Comparison of ENCODE assay signal across 21 mouse cellular contexts in the genomic region with DNA sequence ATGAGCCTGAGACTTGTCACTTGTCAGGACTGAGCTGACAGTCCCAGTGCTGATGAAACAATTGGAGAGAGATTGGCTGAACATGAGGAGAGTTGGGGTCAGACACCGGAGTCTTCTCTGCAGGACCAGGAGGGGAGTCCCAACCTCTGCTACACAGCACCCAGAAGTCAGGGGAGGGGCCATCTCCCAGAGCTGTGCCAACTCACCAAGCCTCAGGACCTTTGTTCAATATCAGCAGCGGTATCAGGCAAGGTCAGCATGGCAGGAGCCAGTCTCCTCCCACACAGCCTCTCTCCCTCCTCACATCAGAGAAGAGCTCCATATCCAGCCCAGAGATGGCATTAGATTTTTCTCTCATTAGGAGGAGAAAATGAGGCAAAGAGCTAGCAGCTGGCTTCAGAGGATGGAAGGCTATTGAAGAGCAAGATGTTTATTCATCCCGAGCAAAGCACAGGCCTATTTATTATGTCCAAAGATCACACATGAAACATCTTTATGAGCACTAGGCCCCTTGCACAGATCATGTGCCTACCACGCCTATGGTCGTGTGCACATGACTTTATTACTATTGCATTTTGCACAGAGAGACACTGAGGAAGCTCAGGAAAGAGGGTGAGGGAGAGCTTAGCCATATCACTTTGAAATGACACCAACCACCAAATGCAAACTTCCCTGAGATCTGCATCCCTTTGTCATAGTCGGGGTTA.
DNase-seq lines count a peak whose midpoint lies in the region; ATAC-seq and TF ChIP-seq lines count a peak whose summit lies in the region.
"Had no signal": no experiment of that assay in that cellular context is flagged by ENCODE, and none has a peak within 500 bp of the region (broad histone marks: within the 10 kb centered on the region; RNA-seq: fewer than 3 reads in every experiment).

No protein-coding gene starts in this region.

- peak; percentile 89 for ATAC-seq in intestine, embryonic 15.5 days
- ATAC-seq in intestine, embryonic 16.5 days, result peak; percentile 92
- peak; percentile 87 for ATAC-seq in intestine, postnatal 0 days
- ATAC-seq in neural tube, embryonic 15.5 days (ENCODE audit: low FRiP score), result no peak
- no peak for ATAC-seq in forebrain, embryonic 13.5 days
- ATAC-seq: activated CD4-positive, CD25-positive, alpha-beta regulatory T cell, adult 4 months; CD4-positive, CD25-positive, alpha-beta regulatory T cell, adult 4 months; Patski had no signal

- 70% methylated on average over 6 of the region's 6 CpGs for WGBS in intestine, embryonic 15.5 days
- WGBS in intestine, embryonic 16.5 days, result 60% methylated on average over 6 of the region's 6 CpGs
- WGBS in intestine, postnatal 0 days, result 42% methylated on average over 6 of the region's 6 CpGs
- WGBS in neural tube, embryonic 15.5 days, result 86% methylated on average over 6 of the region's 6 CpGs
- 88% methylated on average over 6 of the region's 6 CpGs for WGBS in forebrain, embryonic 13.5 days

- no peak for TF ChIP-seq CTCF in intestine, postnatal 0 days (IDR thresholded peaks at IDR 0.05; ENCODE audit: low read depth)

- no peaks in the 10 kb centered on the region for H3K36me3 ChIP-seq in intestine, embryonic 15.5 days
- H3K36me3 ChIP-seq in intestine, embryonic 16.5 days (ENCODE audit: control insufficient read depth, insufficient read depth, low read length), result no peaks in the 10 kb centered on the region
- H3K36me3 ChIP-seq in intestine, postnatal 0 days (ENCODE audit: control insufficient read depth, insufficient read depth), result no peaks in the 10 kb centered on the region
- H3K36me3 ChIP-seq in neural tube, embryonic 15.5 days, result no peaks in the 10 kb centered on the region
- H3K36me3 ChIP-seq in forebrain, embryonic 13.5 days (ENCODE audit: poor library complexity, severe bottlenecking), result no peaks in the 10 kb centered on the region
- H3K36me3 ChIP-seq: G1E had no signal

- no peak overlapping the region for H3K9ac ChIP-seq in intestine, embryonic 15.5 days
- H3K9ac ChIP-seq in intestine, embryonic 16.5 days (ENCODE audit: low read depth, low read length), result 0 out of 2 replicates have a peak overlapping the region, but pooled peaks have one; percentile 17
- no peak overlapping the region for H3K9ac ChIP-seq in intestine, postnatal 0 days (ENCODE audit: low read depth, low read length)
- no peak overlapping the region for H3K9ac ChIP-seq in neural tube, embryonic 15.5 days (replicated peaks)
- H3K9ac ChIP-seq in forebrain, embryonic 13.5 days, result no peak overlapping the region

- no peak overlapping the region; the same call in 1 of the 2 replicates for H3K27ac ChIP-seq in intestine, embryonic 15.5 days
- H3K27ac ChIP-seq in intestine, embryonic 16.5 days (ENCODE audit: low read length), result peak overlapping the region; percentile 62; the same call in 1 of the 2 replicates
- peak overlapping the region; percentile 77 for H3K27ac ChIP-seq in intestine, postnatal 0 days (ENCODE audit: low read depth, low read length)
- no peak overlapping the region for H3K27ac ChIP-seq in neural tube, embryonic 15.5 days (replicated peaks)
- H3K27ac ChIP-seq in forebrain, embryonic 13.5 days, result no peak overlapping the region

- DNase-seq in kidney, postnatal 14 days, result no peak
- DNase-seq: adrenal gland, adult 2 months; adrenal gland, adult 8-10 months; adrenal gland, postnatal 10 days; adrenal gland, postnatal 14 days; adrenal gland, postnatal 25 days; adrenal gland, postnatal 36 days; B cell, adult 2 months; cerebellum, adult 11 months; cerebellum, adult 11-12 months; cerebellum, adult 18-20 months had no signal

- H3K4me2 ChIP-seq in intestine, embryonic 15.5 days (replicated peaks), result peak overlapping the region; percentile 14; the same call in 1 of the 2 replicates
- 0 out of 2 replicates have a peak overlapping the region, but pooled peaks have one; percentile 23 for H3K4me2 ChIP-seq in intestine, embryonic 16.5 days (ENCODE audit: low read depth, low read length)
- 0 out of 2 replicates have a peak overlapping the region, but pooled peaks have one; percentile 13 for H3K4me2 ChIP-seq in intestine, postnatal 0 days (replicated peaks; ENCODE audit: low read depth)
- H3K4me2 ChIP-seq in neural tube, embryonic 15.5 days, result no peak overlapping the region
- no peak overlapping the region for H3K4me2 ChIP-seq in forebrain, embryonic 13.5 days

- no peaks in the 10 kb centered on the region for H3K9me3 ChIP-seq in intestine, embryonic 15.5 days
- H3K9me3 ChIP-seq in intestine, embryonic 16.5 days (ENCODE audit: control insufficient read depth, low read length), result no peaks in the 10 kb centered on the region
- no peaks in the 10 kb centered on the region for H3K9me3 ChIP-seq in intestine, postnatal 0 days (ENCODE audit: control insufficient read depth)
- H3K9me3 ChIP-seq in neural tube, embryonic 15.5 days (replicated peaks), result no peaks in the 10 kb centered on the region
- no peaks in the 10 kb centered on the region for H3K9me3 ChIP-seq in forebrain, embryonic 13.5 days (replicated peaks)

- H3K27me3 ChIP-seq in intestine, embryonic 15.5 days (replicated peaks), result no peaks in the 10 kb centered on the region
- H3K27me3 ChIP-seq in intestine, embryonic 16.5 days (replicated peaks; ENCODE audit: control insufficient read depth, insufficient read depth, low read length), result no peaks in the 10 kb centered on the region
- H3K27me3 ChIP-seq in intestine, postnatal 0 days (replicated peaks; ENCODE audit: control insufficient read depth, insufficient read depth, low read length), result no peaks in the 10 kb centered on the region
- H3K27me3 ChIP-seq in neural tube, embryonic 15.5 days (replicated peaks), result no peaks in the 10 kb centered on the region
- H3K27me3 ChIP-seq in forebrain, embryonic 13.5 days, result no peaks in the 10 kb centered on the region
- H3K27me3 ChIP-seq: CH12.LX had no signal

- no peak overlapping the region for H3K4me3 ChIP-seq in intestine, embryonic 15.5 days (replicated peaks)
- H3K4me3 ChIP-seq in intestine, embryonic 16.5 days (ENCODE audit: low read length), result 0 out of 2 replicates have a peak overlapping the region, but pooled peaks have one; percentile 9
- no peak overlapping the region for H3K4me3 ChIP-seq in intestine, postnatal 0 days (ENCODE audit: low read depth, low read length)
- H3K4me3 ChIP-seq in neural tube, embryonic 15.5 days (replicated peaks), result no peak overlapping the region
- no peak overlapping the region for H3K4me3 ChIP-seq in forebrain, embryonic 13.5 days

- no peaks in the 10 kb centered on the region for H3K4me1 ChIP-seq in intestine, embryonic 15.5 days (replicated peaks)
- H3K4me1 ChIP-seq in intestine, embryonic 16.5 days (ENCODE audit: control insufficient read depth, insufficient read depth, low read length), result no peaks in the 10 kb centered on the region
- no peaks in the 10 kb centered on the region for H3K4me1 ChIP-seq in intestine, postnatal 0 days (replicated peaks; ENCODE audit: control insufficient read depth, insufficient read depth, low read length)
- H3K4me1 ChIP-seq in neural tube, embryonic 15.5 days, result no peaks in the 10 kb centered on the region
- H3K4me1 ChIP-seq in forebrain, embryonic 13.5 days, result no peaks in the 10 kb centered on the region

Comparison
In these comparisons a context has a peak if more than half of its experiments do, and no peak if none do; other contexts are left out.
1. H3K27ac ChIP-seq: peak in intestine, embryonic 16.5 days (single experiment) and intestine, postnatal 0 days (single experiment); none in intestine, embryonic 15.5 days (single experiment), neural tube, embryonic 15.5 days (single experiment) and forebrain, embryonic 13.5 days (single experiment).
2. ATAC-seq: peak in intestine, embryonic 15.5 days (single experiment), intestine, embryonic 16.5 days (single experiment) and intestine, postnatal 0 days (single experiment); none in neural tube, embryonic 15.5 days (single experiment) and forebrain, embryonic 13.5 days (single experiment).
3. H3K4me2 ChIP-seq: peak in intestine, embryonic 15.5 days (single experiment), intestine, embryonic 16.5 days (single experiment) and intestine, postnatal 0 days (single experiment); none in neural tube, embryonic 15.5 days (single experiment) and forebrain, embryonic 13.5 days (single experiment).